Mouse (Mus musculus) hindbrain, postnatal 0 days (tissue): ENCODE results near the gene Tsnaxip1. TPM values are rescaled to one million over a fixed set of nuclear protein-coding genes. Genes with fewer than 3 reads are reported as not detected.
A peak's percentile ranks its signal among the peaks of the same experiment; 100 is the strongest.

ENCODE experiments used
- ATAC-seq: fragments of 200-750 bp; cut with Nextera tagmentation; 2 replicates; pipeline ENCODE4 v1.8.0; 2017; ENCODE audit warnings: mild to moderate bottlenecking, moderate TSS enrichment, moderate library complexity
- DNase-seq: peaks from one replicate; pipeline ENCODE4 v3.0.0-alpha.2; 2015; ENCODE audit warnings: low spot score
- H3K27ac ChIP-seq: fragments of 300-500 bp; sonication (generic); 2 replicates; pipeline ENCODE4 v1.5.1; 2014; ENCODE audit warnings: mild to moderate bottlenecking
- H3K27me3 ChIP-seq: fragments of 300-500 bp; sonication (generic); 2 replicates; pipeline ENCODE4 v1.6.1; 2014; ENCODE audit warnings: low read length, mixed read lengths; ENCODE audit not compliant: insufficient read depth
- H3K36me3 ChIP-seq: fragments of 300-500 bp; sonication (generic); 2 replicates; pipeline ENCODE4 v1.6.1; 2014; ENCODE audit warnings: low read length, mixed read lengths; ENCODE audit not compliant: insufficient read depth
- H3K4me1 ChIP-seq: fragments of 300-500 bp; sonication (generic); 2 replicates; pipeline ENCODE4 v1.6.1; 2014; ENCODE audit warnings: antibody characterized with exemption, low read length, mixed read lengths; ENCODE audit not compliant: insufficient read depth
- H3K4me2 ChIP-seq: fragments of 300-500 bp; sonication (generic); 2 replicates; pipeline ENCODE4 v1.6.1; 2014; ENCODE audit warnings: low read depth, mild to moderate bottlenecking, low read length, moderate library complexity, mixed read lengths
- H3K4me3 ChIP-seq: fragments of 300-500 bp; sonication (generic); 2 replicates; pipeline ENCODE4 v1.5.1; 2014; ENCODE audit warnings: low read length
- H3K9ac ChIP-seq: fragments of 300-500 bp; sonication (generic); replicated peaks from 2 replicates; pipeline ENCODE4 v1.6.1; 2014; ENCODE audit warnings: mild to moderate bottlenecking, low read length, moderate library complexity, mixed read lengths
- H3K9me3 ChIP-seq: fragments of 300-500 bp; sonication (generic); 2 replicates; pipeline ENCODE4 v1.6.1; 2016; ENCODE audit warnings: low read length, mixed read lengths
- CTCF ChIP-seq: IDR thresholded peaks from 2 replicates; pipeline ENCODE4 v1.5.1; 2016; ENCODE audit warnings: antibody characterized with exemption, control low read depth, low read depth
- WGBS: fragments of 180-500 bp; shearing (Covaris S2); extraction: QIAGEN DNeasy Blood & Tissue Kit; methylation state at CpG from one replicate; pipeline ENCODE4 v1.1.7; 2014; 5-methylcytosine and 5-hydroxymethylcytosine counted together
- polyA plus RNA-seq: library from polyadenylated mRNA; unstranded; fragments of >200 nt; fragmentation: Nextera tagmentation; extraction: Ambion mirVana; gene quantifications from 2 replicates; pipeline ENCODE4 v1.2.1, GENCODE M21; 2015
- total RNA-seq: library from RNA; depleted of rRNA; stranded (reverse); fragments of >200 nt; gene quantifications from 2 replicates; pipeline ENCODE4 v1.2.3, GENCODE M21; 2014; rRNA removed

Gene Tsnaxip1
- total and polyA plus RNA-seq, 2 experiments from 2014 or later, result 0.37 to 0.64 TPM

- H3K9me3 ChIP-seq, result no peaks in the 10 kb centered on the region
- peak within 1 kb of the TSS; percentile 95 for H3K4me3 ChIP-seq
- no peak for TF ChIP-seq CTCF
- peaks cover 51% of the 10 kb centered on the region for H3K36me3 ChIP-seq
- H3K4me1 ChIP-seq, result peaks cover 11% of the 10 kb centered on the region
- DNase-seq, result peak; percentile 89
- H3K4me2 ChIP-seq, result peak within 1 kb of the TSS; percentile 69
- under 1% methylated on average over 45 of the region's 45 CpGs for WGBS
- H3K27ac ChIP-seq, result peak within 1 kb of the TSS; percentile 78
- no peaks in the 10 kb centered on the region for H3K27me3 ChIP-seq
- peak; percentile 88 for ATAC-seq
- H3K9ac ChIP-seq, result peak within 1 kb of the TSS; percentile 87
Observed at GRCm38 (mm10) chr8:105880754-105881520, 53.4 kb downstream of the Tsnaxip1 start, which contains the start of gene Edc4. Gene Edc4 (plus strand): TSS chr8:105880881.

DNA sequence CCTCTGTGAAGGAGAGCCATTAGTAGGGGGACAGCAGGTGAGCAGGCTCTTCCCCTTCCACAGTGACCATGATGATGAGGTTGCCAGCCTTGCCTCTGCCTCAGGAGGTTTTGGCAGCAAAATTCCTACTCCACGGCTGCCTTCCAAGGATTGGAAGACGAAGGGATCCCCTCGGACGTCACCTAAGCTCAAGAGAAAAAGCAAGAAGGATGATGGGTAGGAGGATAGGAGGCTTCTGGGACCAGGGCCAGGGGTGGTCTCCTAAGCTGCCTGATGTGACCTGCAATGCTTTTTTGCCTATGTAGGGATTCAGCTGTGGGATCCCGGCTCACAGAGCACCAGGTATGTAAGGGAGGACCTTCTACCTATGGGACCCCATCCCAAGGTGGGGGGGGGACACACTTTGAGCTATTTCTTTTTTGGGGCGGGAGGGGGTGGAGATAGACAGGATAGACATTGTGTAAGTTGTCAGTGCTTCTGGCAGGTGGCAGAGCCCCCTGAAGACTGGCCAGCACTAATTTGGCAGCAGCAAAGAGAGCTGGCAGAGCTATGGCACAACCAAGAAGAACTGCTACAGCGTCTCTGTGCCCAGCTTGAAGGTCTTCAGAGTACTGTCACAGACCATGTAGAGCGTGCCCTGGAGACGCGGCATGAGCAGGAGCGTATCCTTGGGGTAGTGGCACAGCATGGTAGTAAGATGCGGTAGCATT, 62.4 kb downstream of the Tsnaxip1 start:
- Histone ChIP-seq H3K4me3 (no peak overlapping the region), H3K36me3 (peaks cover 70% of the 10 kb centered on the region), H3K9me3 (no peaks in the 10 kb centered on the region), H3K27ac (no peak overlapping the region), H3K9ac (no peak overlapping the region), H3K4me2 (no peak overlapping the region), H3K4me1 (no peaks in the 10 kb centered on the region), H3K27me3 (no peaks in the 10 kb centered on the region)
- WGBS, result 85% methylated on average over 12 of the region's 12 CpGs
- DNase-seq, result no peak
- ATAC-seq, result no peak
- no peak for TF ChIP-seq CTCF

GRCm38 (mm10) chr8:105890870-105891269, 63.3 kb downstream of the Tsnaxip1 start:
- no peak overlapping the region for H3K27ac ChIP-seq
- ATAC-seq (no peak), DNase-seq (no peak)
- H3K4me3 ChIP-seq, result no peak overlapping the region
- H3K4me1 ChIP-seq, result no peaks in the 10 kb centered on the region
- WGBS, result 72% methylated on average over 6 of the region's 6 CpGs
- no peak overlapping the region for H3K4me2 ChIP-seq
- no peaks in the 10 kb centered on the region for H3K27me3 ChIP-seq
- H3K9ac ChIP-seq, result no peak overlapping the region
- peaks cover 60% of the 10 kb centered on the region for H3K36me3 ChIP-seq
- no peaks in the 10 kb centered on the region for H3K9me3 ChIP-seq
- TF ChIP-seq CTCF, result no peak

GRCm38 (mm10) chr8:105892432-105892831, 64.9 kb downstream of the Tsnaxip1 start:
- 80% methylated on average over 6 of the region's 6 CpGs for WGBS
- H3K36me3 ChIP-seq, result peaks cover 45% of the 10 kb centered on the region
- H3K4me3 ChIP-seq, result no peak overlapping the region
- H3K27me3 ChIP-seq, result no peaks in the 10 kb centered on the region
- peak; percentile 31; the same call in 1 of the 2 replicates for ATAC-seq
- H3K4me2 ChIP-seq, result no peak overlapping the region
- no peaks in the 10 kb centered on the region for H3K4me1 ChIP-seq
- no peak overlapping the region for H3K27ac ChIP-seq
- DNase-seq, result peak; percentile 26
- peak; percentile 64 for TF ChIP-seq CTCF
- no peak overlapping the region for H3K9ac ChIP-seq
- H3K9me3 ChIP-seq, result no peaks in the 10 kb centered on the region

DNA sequence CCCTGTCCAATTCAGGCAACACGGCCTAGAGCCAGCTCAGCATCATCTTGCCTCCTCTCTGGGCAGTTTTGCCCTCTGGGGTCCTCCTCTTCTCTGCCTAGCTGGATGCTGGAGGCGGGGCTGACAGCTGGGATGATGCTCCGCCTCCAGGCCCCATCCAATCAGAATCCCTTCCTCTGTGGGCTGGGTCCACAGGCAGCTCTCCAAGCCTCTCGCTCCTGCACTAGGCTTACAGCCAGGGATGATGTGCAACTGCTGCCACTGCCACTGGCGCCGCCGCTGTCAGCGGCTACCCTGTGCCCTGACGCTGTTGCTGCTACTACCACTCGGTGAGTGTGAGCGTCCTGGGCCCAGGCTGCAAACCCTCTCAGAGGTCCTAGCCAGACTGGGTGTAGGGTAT, 65.8 kb downstream of the Tsnaxip1 start, which contains the start of gene Nrn1l:
Nrn1l (plus strand) TSS at position 229 of the 400 bp plus-strand sequence.
- no peak within 1 kb of the TSS for H3K4me3 ChIP-seq
- no peaks in the 10 kb centered on the region for H3K27me3 ChIP-seq
- no peaks in the 10 kb centered on the region for H3K9me3 ChIP-seq
- H3K4me2 ChIP-seq, result no peak within 1 kb of the TSS; the same call in 1 of the 2 replicates
- H3K4me1 ChIP-seq, result no peaks in the 10 kb centered on the region
- peak; percentile 33; the same call in 1 of the 2 replicates for TF ChIP-seq CTCF
- no peak within 1 kb of the TSS for H3K27ac ChIP-seq
- H3K36me3 ChIP-seq, result peaks cover 36% of the 10 kb centered on the region
- DNase-seq (peak; percentile 90), ATAC-seq (peak; percentile 91)
- 7% methylated on average over 11 of the region's 11 CpGs for WGBS
- no peak within 1 kb of the TSS; the same call in 1 of the 2 replicates for H3K9ac ChIP-seq

Other genes starting within 250 kb of the Tsnaxip1 start
- 14.4 and 15.1 TPM in 2 replicates for gene Ripor1, start 222.5 kb upstream of the Tsnaxip1 start, total RNA-seq
- gene Ripor1, start 222.5 kb upstream of the Tsnaxip1 start, polyA plus RNA-seq, result 23.5 and 28.7 TPM in 2 replicates
- 27.4 and 35.9 TPM in 2 replicates for gene Ctcf, start 191.2 kb upstream of the Tsnaxip1 start, total RNA-seq
- gene Ctcf, start 191.2 kb upstream of the Tsnaxip1 start, polyA plus RNA-seq, result 87.4 and 88.1 TPM in 2 replicates
- gene Agrp, start 190.3 kb upstream of the Tsnaxip1 start, total RNA-seq, result 2.1 TPM in 1 of 2 replicates, not detected in the other
- gene Agrp, start 190.3 kb upstream of the Tsnaxip1 start, polyA plus RNA-seq, result 1.3 and 1.4 TPM in 2 replicates
- gene Carmil2, start 141.5 kb upstream of the Tsnaxip1 start, total RNA-seq, result 1.8 and 6.0 TPM in 2 replicates
- gene Carmil2, start 141.5 kb upstream of the Tsnaxip1 start, polyA plus RNA-seq, result 29.1 and 30.5 TPM in 2 replicates
- 25.8 and 39.3 TPM in 2 replicates for gene Acd, start 126.6 kb upstream of the Tsnaxip1 start, total RNA-seq
- gene Acd, start 126.6 kb upstream of the Tsnaxip1 start, polyA plus RNA-seq, result 82.1 and 88.2 TPM in 2 replicates
- gene Pard6a, start 126.6 kb upstream of the Tsnaxip1 start, total RNA-seq, result 67.6 and 84.6 TPM in 2 replicates
- gene Pard6a, start 126.6 kb upstream of the Tsnaxip1 start, polyA plus RNA-seq, result 74.4 and 75.5 TPM in 2 replicates
- gene 4933405L10Rik, start 120.1 kb upstream of the Tsnaxip1 start, total RNA-seq, result not detected in 2 replicates
- 0.38 and 0.42 TPM in 2 replicates for gene 4933405L10Rik, start 120.1 kb upstream of the Tsnaxip1 start, polyA plus RNA-seq
- gene Enkd1, start 119.5 kb upstream of the Tsnaxip1 start, total RNA-seq, result 11.7 and 12.1 TPM in 2 replicates
- 17.3 and 18.5 TPM in 2 replicates for gene Enkd1, start 119.5 kb upstream of the Tsnaxip1 start, polyA plus RNA-seq
- gene Gfod2, start 69.1 kb upstream of the Tsnaxip1 start, total RNA-seq, result 53.1 and 56.3 TPM in 2 replicates
- gene Gfod2, start 69.1 kb upstream of the Tsnaxip1 start, polyA plus RNA-seq, result 53.7 and 53.8 TPM in 2 replicates
- 10.5 and 15.7 TPM in 2 replicates for gene Ranbp10, start 381 bp upstream of the Tsnaxip1 start, total RNA-seq
- 6.3 and 7.2 TPM in 2 replicates for gene Ranbp10, start 381 bp upstream of the Tsnaxip1 start, polyA plus RNA-seq
- gene Cenpt, start 25.5 kb downstream of the Tsnaxip1 start, total RNA-seq, result 40.9 and 45.3 TPM in 2 replicates
- gene Cenpt, start 25.5 kb downstream of the Tsnaxip1 start, polyA plus RNA-seq, result 39.9 and 42.8 TPM in 2 replicates
- gene Thap11, start 27.4 kb downstream of the Tsnaxip1 start, total RNA-seq, result 86.9 and 112 TPM in 2 replicates
- gene Thap11, start 27.4 kb downstream of the Tsnaxip1 start, polyA plus RNA-seq, result 44.9 and 45.6 TPM in 2 replicates
- 20.1 and 49.6 TPM in 2 replicates for gene Nutf2, start 32.8 kb downstream of the Tsnaxip1 start, total RNA-seq
- 119 and 158 TPM in 2 replicates for gene Nutf2, start 32.8 kb downstream of the Tsnaxip1 start, polyA plus RNA-seq
- gene Edc4, start 53.1 kb downstream of the Tsnaxip1 start, total RNA-seq, result 113 and 118 TPM in 2 replicates
- gene Edc4, start 53.1 kb downstream of the Tsnaxip1 start, polyA plus RNA-seq, result 41.7 and 42.0 TPM in 2 replicates
- gene Nrn1l, start 65.8 kb downstream of the Tsnaxip1 start, total RNA-seq, result 0.75 and 3.3 TPM in 2 replicates
- 1.9 and 2.0 TPM in 2 replicates for gene Nrn1l, start 65.8 kb downstream of the Tsnaxip1 start, polyA plus RNA-seq
- 30.0 and 32.3 TPM in 2 replicates for gene Pskh1, start 72.7 kb downstream of the Tsnaxip1 start, total RNA-seq
- gene Pskh1, start 72.7 kb downstream of the Tsnaxip1 start, polyA plus RNA-seq, result 11.3 and 11.5 TPM in 2 replicates
- 1.7 and 5.5 TPM in 2 replicates for gene Ctrl, start 106.1 kb downstream of the Tsnaxip1 start, total RNA-seq
- gene Ctrl, start 106.1 kb downstream of the Tsnaxip1 start, polyA plus RNA-seq, result 3.1 and 3.3 TPM in 2 replicates
- 67.3 and 75.1 TPM in 2 replicates for gene Psmb10, start 110.7 kb downstream of the Tsnaxip1 start, total RNA-seq
- 115 and 117 TPM in 2 replicates for gene Psmb10, start 110.7 kb downstream of the Tsnaxip1 start, polyA plus RNA-seq
- gene Lcat, start 115.7 kb downstream of the Tsnaxip1 start, total RNA-seq, result 24.7 and 26.5 TPM in 2 replicates
- gene Lcat, start 115.7 kb downstream of the Tsnaxip1 start, polyA plus RNA-seq, result 13.0 and 16.8 TPM in 2 replicates
- gene Slc12a4, start 138.4 kb downstream of the Tsnaxip1 start, total RNA-seq, result 22.5 and 25.5 TPM in 2 replicates
- 16.3 and 16.9 TPM in 2 replicates for gene Slc12a4, start 138.4 kb downstream of the Tsnaxip1 start, polyA plus RNA-seq
- not detected in 2 replicates for gene Dpep3, start 151.7 kb downstream of the Tsnaxip1 start, total RNA-seq
- gene Dpep3, start 151.7 kb downstream of the Tsnaxip1 start, polyA plus RNA-seq, result not detected in 2 replicates
- 9.3 and 15.4 TPM in 2 replicates for gene Dus2, start 163.6 kb downstream of the Tsnaxip1 start, total RNA-seq
- gene Dus2, start 163.6 kb downstream of the Tsnaxip1 start, polyA plus RNA-seq, result 20.2 and 22.4 TPM in 2 replicates
- gene Dpep2nb, start 178.2 kb downstream of the Tsnaxip1 start, total RNA-seq, result not detected in 2 replicates
- gene Dpep2nb, start 178.2 kb downstream of the Tsnaxip1 start, polyA plus RNA-seq, result not detected in 2 replicates
- gene Ddx28, start 184.2 kb downstream of the Tsnaxip1 start, total RNA-seq, result 36.7 and 43.3 TPM in 2 replicates
- gene Ddx28, start 184.2 kb downstream of the Tsnaxip1 start, polyA plus RNA-seq, result 19.7 and 20.2 TPM in 2 replicates
- 14.0 and 24.0 TPM in 2 replicates for gene Nfatc3, start 231.1 kb downstream of the Tsnaxip1 start, total RNA-seq
- 2.8 and 2.9 TPM in 2 replicates for gene Nfatc3, start 231.1 kb downstream of the Tsnaxip1 start, polyA plus RNA-seq